Mouse (Mus musculus) cerebral cortex, adult 2 months (tissue): ENCODE measurements around the gene B4galnt2.

Source experiments
- WGBS: fragments of 180-500 bp; shearing (Covaris S2); methylation state at CpG from one replicate; pipeline ENCODE4 v1.1.7; 2018; 5-methylcytosine and 5-hydroxymethylcytosine counted together

Gene B4galnt2

GRCm38 (mm10) chr11:95914571-95914991 is at the start of gene B4galnt2:
TSS of gene B4galnt2 (minus strand) at chr11:95914891.
- under 1% methylated on average over 35 of the region's 35 CpGs for WGBS

- WGBS = 85% methylated on average over 7 of the region's 7 CpGs
Observed at GRCm38 (mm10) chr11:95963304-95963703, 48.6 kb upstream of the B4galnt2 start.

GRCm38 (mm10) chr11:95959152-95959551 is 44.5 kb upstream of the B4galnt2 start:
- 64% methylated on average over 6 of the region's 6 CpGs for WGBS

GRCm38 (mm10) chr11:95958251-95958650 is 43.6 kb upstream of the B4galnt2 start:
- 71% methylated on average over 9 of the region's 9 CpGs for WGBS

- WGBS = 47% methylated on average over 7 of the region's 7 CpGs
Observed at GRCm38 (mm10) chr11:95957407-95957806, 42.7 kb upstream of the B4galnt2 start.

GRCm38 (mm10) chr11:95953313-95953712 is 38.6 kb upstream of the B4galnt2 start:
- 90% methylated on average over 5 of the region's 5 CpGs for WGBS

- 76% methylated on average over 13 of the region's 13 CpGs for WGBS
Observed at GRCm38 (mm10) chr11:95945838-95946472, 31.3 kb upstream of the B4galnt2 start.

- WGBS = 49% methylated on average over 11 of the region's 11 CpGs
Observed at GRCm38 (mm10) chr11:95939828-95940507, 25.3 kb upstream of the B4galnt2 start.

- WGBS = 73% methylated on average over 6 of the region's 6 CpGs
Observed at GRCm38 (mm10) chr11:95936409-95936808, 21.7 kb upstream of the B4galnt2 start.

- 93% methylated on average over 8 of the region's 10 CpGs for WGBS
Observed at GRCm38 (mm10) chr11:95932168-95932567, 17.5 kb upstream of the B4galnt2 start.

- WGBS = 78% methylated on average over 4 of the region's 4 CpGs
Observed at GRCm38 (mm10) chr11:95926398-95926797, 11.7 kb upstream of the B4galnt2 start.

GRCm38 (mm10) chr11:95925976-95926375 is 11.3 kb upstream of the B4galnt2 start:
- WGBS = 97% methylated on average over 5 of the region's 5 CpGs

- 64% methylated on average over 2 of the region's 2 CpGs for WGBS
Observed at GRCm38 (mm10) chr11:95924215-95924614, 9.5 kb upstream of the B4galnt2 start.

- WGBS = 10% methylated on average over 4 of the region's 6 CpGs
Observed at GRCm38 (mm10) chr11:95923477-95923876, 8.8 kb upstream of the B4galnt2 start.

GRCm38 (mm10) chr11:95921991-95922621 is 7.4 kb upstream of the B4galnt2 start:
- WGBS = 68% methylated on average over 12 of the region's 12 CpGs

GRCm38 (mm10) chr11:95916426-95916825 is 1.7 kb upstream of the B4galnt2 start:
- WGBS = 10% methylated on average over 5 of the region's 5 CpGs

- 2% methylated on average over 28 of the region's 28 CpGs for WGBS
Observed at GRCm38 (mm10) chr11:95915006-95915710, 467 bp upstream of the B4galnt2 start.

- 3% methylated on average over 14 of the region's 14 CpGs for WGBS
Observed at GRCm38 (mm10) chr11:95913959-95914566, 628 bp downstream of the B4galnt2 start.

- 31% methylated on average over 7 of the region's 7 CpGs for WGBS
Observed at GRCm38 (mm10) chr11:95911579-95911978, 3.1 kb downstream of the B4galnt2 start.

- 89% methylated on average over 5 of the region's 5 CpGs for WGBS
Observed at GRCm38 (mm10) chr11:95907805-95908524, 6.7 kb downstream of the B4galnt2 start.

- 80% methylated on average over 2 of the region's 2 CpGs for WGBS
Observed at GRCm38 (mm10) chr11:95904290-95904689, 10.4 kb downstream of the B4galnt2 start.
